Mouse (Mus musculus) midbrain, postnatal 0 days (tissue): ENCODE results near the gene Myl9. TPM values are rescaled to one million over a fixed set of nuclear protein-coding genes. Genes with fewer than 3 reads are reported as not detected.

ENCODE experiments used
- ATAC-seq: fragments of 200-750 bp; cut with Nextera tagmentation; 2 replicates; pipeline ENCODE4 v1.8.0; 2017; ENCODE audit warnings: moderate number of reproducible peaks, mild to moderate bottlenecking, moderate TSS enrichment, moderate library complexity; ENCODE audit not compliant: low FRiP score
- DNase-seq: peaks from one replicate; pipeline ENCODE4 v3.0.0-alpha.2; 2015; ENCODE audit warnings: low spot score
- H3K27ac ChIP-seq: fragments of 300-500 bp; sonication (generic); 2 replicates; pipeline ENCODE4 v1.5.1; 2014; ENCODE audit warnings: low read depth, mild to moderate bottlenecking, low read length, mixed read lengths
- H3K27me3 ChIP-seq: fragments of 300-500 bp; sonication (generic); 2 replicates; pipeline ENCODE4 v1.6.1; 2014; ENCODE audit warnings: low read length, control low read depth, mixed read lengths; ENCODE audit not compliant: insufficient read depth
- H3K36me3 ChIP-seq: fragments of 300-500 bp; sonication (generic); 2 replicates; pipeline ENCODE4 v1.6.1; 2014; ENCODE audit warnings: low read length, control low read depth, mixed read lengths; ENCODE audit not compliant: insufficient read depth
- H3K4me1 ChIP-seq: fragments of 300-500 bp; sonication (generic); 2 replicates; pipeline ENCODE4 v1.6.1; 2014; ENCODE audit warnings: mild to moderate bottlenecking, control low read depth, antibody characterized with exemption, low read length, mixed read lengths; ENCODE audit not compliant: insufficient read depth
- H3K4me2 ChIP-seq: fragments of 300-500 bp; sonication (generic); 2 replicates; pipeline ENCODE4 v1.6.1; 2014; ENCODE audit warnings: low read depth, mild to moderate bottlenecking, low read length, mixed read lengths; ENCODE audit not compliant: poor library complexity, severe bottlenecking
- H3K4me3 ChIP-seq: fragments of 300-500 bp; sonication (generic); 2 replicates; pipeline ENCODE4 v1.5.1; 2014; ENCODE audit warnings: low read depth, mild to moderate bottlenecking, low read length, moderate library complexity
- H3K9ac ChIP-seq: fragments of 300-500 bp; sonication (generic); replicated peaks from 2 replicates; pipeline ENCODE4 v1.6.1; 2014; ENCODE audit warnings: mild to moderate bottlenecking, low read length, moderate library complexity, mixed read lengths; ENCODE audit not compliant: poor library complexity, severe bottlenecking
- H3K9me3 ChIP-seq: fragments of 300-500 bp; sonication (generic); 2 replicates; pipeline ENCODE4 v1.6.1; 2016; ENCODE audit warnings: low read length, control low read depth
- CTCF ChIP-seq: IDR thresholded peaks from 2 replicates; pipeline ENCODE4 v1.5.1; 2016; ENCODE audit warnings: antibody characterized with exemption, mild to moderate bottlenecking
- WGBS: fragments of 180-500 bp; shearing (Covaris S2); extraction: QIAGEN DNeasy Blood & Tissue Kit; methylation state at CpG from one replicate; pipeline ENCODE4 v1.1.7; 2014; 5-methylcytosine and 5-hydroxymethylcytosine counted together
- polyA plus RNA-seq: library from polyadenylated mRNA; unstranded; fragments of >200 nt; fragmentation: Nextera tagmentation; extraction: Ambion mirVana; gene quantifications from 2 replicates; pipeline ENCODE4 v1.2.1, GENCODE M21; 2015
- total RNA-seq: library from RNA; depleted of rRNA; stranded (reverse); fragments of >200 nt; gene quantifications from 2 replicates; pipeline ENCODE4 v1.2.3, GENCODE M21; 2014

The Myl9 gene
- total and polyA plus RNA-seq, 2 experiments from 2014 or later: 30.7 to 33.8 TPM

- Histone ChIP-seq H3K9me3 (no peaks in the 10 kb centered on the region), H3K27ac (no peak overlapping the region), H3K27me3 (0 out of 2 replicates have a peak, but pooled peaks cover 3% of the 10 kb centered on the region), H3K4me2 (peak overlapping the region; percentile 49), H3K36me3 (no peaks in the 10 kb centered on the region), H3K9ac (0 out of 2 replicates have a peak overlapping the region, but pooled peaks have one; percentile 24), H3K4me3 (peak overlapping the region; percentile 29), H3K4me1 (0 out of 2 replicates have a peak, but pooled peaks cover 2% of the 10 kb centered on the region)
- 35% methylated on average over 17 of the region's 17 CpGs for WGBS
- ATAC-seq: peak; percentile 45; the same call in 1 of the 2 replicates
- TF ChIP-seq CTCF: no peak
- DNase-seq: peak; percentile 27
These were observed 525 bp downstream of the Myl9 start for GRCm38 (mm10) chr2:156775455-156776435.

DNA sequence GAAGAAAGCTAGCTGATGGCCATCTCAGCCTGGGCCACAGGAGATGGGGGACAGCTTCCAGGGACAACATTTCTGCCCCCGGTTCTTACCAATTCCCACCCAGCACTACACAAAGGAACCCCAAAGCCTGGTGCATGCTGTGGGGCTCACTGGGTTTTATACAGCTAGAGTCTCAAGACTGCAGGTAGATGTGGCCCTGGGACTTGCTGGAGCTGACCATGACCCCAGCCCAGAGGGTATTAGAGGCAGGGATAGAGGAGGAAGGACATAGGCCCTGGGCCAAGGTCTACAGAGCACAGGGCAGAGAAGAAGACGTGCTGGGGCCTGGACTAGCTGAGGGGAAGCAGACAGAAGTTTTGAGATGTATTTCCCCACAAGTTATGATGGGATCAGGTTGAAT is 1.7 kb downstream of the Myl9 start:
- Histone ChIP-seq H3K27ac (no peak overlapping the region), H3K27me3 (0 out of 2 replicates have a peak, but pooled peaks cover 3% of the 10 kb centered on the region), H3K4me1 (0 out of 2 replicates have a peak, but pooled peaks cover 2% of the 10 kb centered on the region), H3K36me3 (no peaks in the 10 kb centered on the region), H3K9me3 (no peaks in the 10 kb centered on the region), H3K9ac (no peak overlapping the region), H3K4me3 (no peak overlapping the region), H3K4me2 (no peak overlapping the region)
- 88% methylated on average over 2 of the region's 2 CpGs for WGBS
- ATAC-seq: no peak
- no peak for DNase-seq
- TF ChIP-seq CTCF: no peak

GRCm38 (mm10) chr2:156777326-156778004 is 2.2 kb downstream of the Myl9 start:
- no peak for ATAC-seq
- no peak for TF ChIP-seq CTCF

GRCm38 (mm10) chr2:156778571-156778970 is 3.4 kb downstream of the Myl9 start:
- DNase-seq (no peak), ATAC-seq (no peak)
- Histone ChIP-seq H3K27ac (no peak overlapping the region), H3K4me3 (no peak overlapping the region), H3K9me3 (no peaks in the 10 kb centered on the region), H3K36me3 (no peaks in the 10 kb centered on the region), H3K9ac (no peak overlapping the region), H3K4me1 (0 out of 2 replicates have a peak, but pooled peaks cover 2% of the 10 kb centered on the region), H3K27me3 (0 out of 2 replicates have a peak, but pooled peaks cover 3% of the 10 kb centered on the region), H3K4me2 (no peak overlapping the region)
- no peak for TF ChIP-seq CTCF
- WGBS: 95% methylated on average over 8 of the region's 8 CpGs

More at GRCm38 (mm10) chr2:156777326-156778004, 2.2 kb downstream of the Myl9 start:
- Histone ChIP-seq H3K4me1 (0 out of 2 replicates have a peak, but pooled peaks cover 2% of the 10 kb centered on the region), H3K27ac (no peak overlapping the region), H3K4me3 (no peak overlapping the region), H3K27me3 (0 out of 2 replicates have a peak, but pooled peaks cover 3% of the 10 kb centered on the region), H3K36me3 (no peaks in the 10 kb centered on the region), H3K9ac (no peak overlapping the region), H3K9me3 (no peaks in the 10 kb centered on the region), H3K4me2 (no peak overlapping the region)
- 68% methylated on average over 7 of the region's 7 CpGs for WGBS
- DNase-seq: no peak

GRCm38 (mm10) chr2:156779036-156779435 is 3.8 kb downstream of the Myl9 start:
- H3K27ac ChIP-seq: no peak overlapping the region
- no peak overlapping the region for H3K9ac ChIP-seq
- no peaks in the 10 kb centered on the region for H3K36me3 ChIP-seq
- ATAC-seq: no peak
- 0 out of 2 replicates have a peak, but pooled peaks cover 3% of the 10 kb centered on the region for H3K27me3 ChIP-seq
- H3K4me2 ChIP-seq: no peak overlapping the region
- no peak for DNase-seq
- 82% methylated on average over 5 of the region's 5 CpGs for WGBS
- no peak for TF ChIP-seq CTCF
- H3K4me3 ChIP-seq: no peak overlapping the region
- H3K4me1 ChIP-seq: 0 out of 2 replicates have a peak, but pooled peaks cover 2% of the 10 kb centered on the region
- H3K9me3 ChIP-seq: no peaks in the 10 kb centered on the region
